Mouse (Mus musculus): Measurements from ENCODE around the gene Bmx. TPM values are rescaled to one million over a fixed set of nuclear protein-coding genes. Genes with fewer than 3 reads are reported as not detected.
A peak's percentile ranks its signal among the peaks of the same experiment; 100 is the strongest.

Bmx gene
- polyA plus RNA-seq, 1 experiment = 1.6 TPM

- no peak overlapping the region for H3K4me3 ChIP-seq (ENCODE audit: insufficient read depth, low read length)
- TF ChIP-seq CTCF (IDR thresholded peaks at IDR 0.05; ENCODE audit: extremely low read depth, insufficient read depth, low read length) (peak; percentile 28; the same call in 1 of the 2 replicates), POLR2A (IDR thresholded peaks at IDR 0.05; ENCODE audit: extremely low read depth, insufficient read depth, low read length) (no peak)
- H3K27ac ChIP-seq (ENCODE audit: insufficient read depth, low read length) = no peak overlapping the region
- H3K4me1 ChIP-seq (ENCODE audit: control insufficient read depth, insufficient read depth, low read length) = no peaks in the 10 kb centered on the region
Measured at GRCm38 (mm10) chrX:164179746-164180145, 78.2 kb downstream of the Bmx start.

- no peaks in the 10 kb centered on the region for H3K4me1 ChIP-seq (ENCODE audit: control insufficient read depth, insufficient read depth, low read length)
- no peak for TF ChIP-seq POLR2A (IDR thresholded peaks at IDR 0.05; ENCODE audit: extremely low read depth, insufficient read depth, low read length)
- TF ChIP-seq CTCF (IDR thresholded peaks at IDR 0.05; ENCODE audit: extremely low read depth, insufficient read depth, low read length) = no peak
Measured at GRCm38 (mm10) chrX:164178856-164179255, 79.1 kb downstream of the Bmx start.

GRCm38 (mm10) chrX:164175780-164176179, 82.2 kb downstream of the Bmx start:
- Histone ChIP-seq H3K4me3 (ENCODE audit: insufficient read depth, low read length) (no peak overlapping the region), H3K4me1 (ENCODE audit: control insufficient read depth, insufficient read depth, low read length) (no peaks in the 10 kb centered on the region), H3K27ac (ENCODE audit: insufficient read depth, low read length) (no peak overlapping the region; the same call in 1 of the 2 replicates)
- TF ChIP-seq POLR2A (IDR thresholded peaks at IDR 0.05; ENCODE audit: extremely low read depth, insufficient read depth, low read length) (no peak), CTCF (IDR thresholded peaks at IDR 0.05; ENCODE audit: extremely low read depth, insufficient read depth, low read length) (no peak)

More at GRCm38 (mm10) chrX:164178856-164179255, 79.1 kb downstream of the Bmx start:
- H3K27ac ChIP-seq (ENCODE audit: insufficient read depth, low read length) = no peak overlapping the region
- H3K4me3 ChIP-seq (ENCODE audit: insufficient read depth, low read length) = no peak overlapping the region

GRCm38 (mm10) chrX:164175311-164175710, 82.7 kb downstream of the Bmx start:
- Histone ChIP-seq H3K27ac (ENCODE audit: insufficient read depth, low read length) (no peak overlapping the region), H3K4me1 (ENCODE audit: control insufficient read depth, insufficient read depth, low read length) (no peaks in the 10 kb centered on the region), H3K4me3 (ENCODE audit: insufficient read depth, low read length) (no peak overlapping the region)
- TF ChIP-seq CTCF (IDR thresholded peaks at IDR 0.05; ENCODE audit: extremely low read depth, insufficient read depth, low read length) (no peak), POLR2A (IDR thresholded peaks at IDR 0.05; ENCODE audit: extremely low read depth, insufficient read depth, low read length) (no peak)

DNA sequence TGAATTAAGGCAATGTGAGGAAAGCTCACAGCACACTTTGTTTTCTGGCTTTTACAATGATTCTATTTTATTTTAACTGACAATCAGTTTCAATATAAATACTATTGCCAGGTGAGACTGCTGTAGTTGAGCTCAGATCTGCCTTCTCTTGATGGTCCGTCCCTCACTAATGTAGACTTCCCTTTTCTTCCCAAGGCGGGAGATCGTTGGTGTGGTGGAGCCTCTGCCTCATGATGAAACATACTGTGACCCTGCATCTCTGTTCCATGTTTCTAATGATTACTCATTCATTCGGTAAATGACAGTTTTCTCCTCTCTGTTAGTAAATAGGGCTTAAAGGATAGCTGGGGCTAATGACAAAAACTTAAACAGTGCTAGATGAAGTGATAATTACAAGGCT, 84.1 kb downstream of the Bmx start:
- Histone ChIP-seq H3K4me3 (ENCODE audit: insufficient read depth, low read length) (no peak overlapping the region), H3K27ac (ENCODE audit: insufficient read depth, low read length) (no peak overlapping the region), H3K4me1 (ENCODE audit: control insufficient read depth, insufficient read depth, low read length) (no peaks in the 10 kb centered on the region)
- TF ChIP-seq POLR2A (IDR thresholded peaks at IDR 0.05; ENCODE audit: extremely low read depth, insufficient read depth, low read length) = no peak
- no peak for TF ChIP-seq CTCF (IDR thresholded peaks at IDR 0.05; ENCODE audit: extremely low read depth, insufficient read depth, low read length)

DNA sequence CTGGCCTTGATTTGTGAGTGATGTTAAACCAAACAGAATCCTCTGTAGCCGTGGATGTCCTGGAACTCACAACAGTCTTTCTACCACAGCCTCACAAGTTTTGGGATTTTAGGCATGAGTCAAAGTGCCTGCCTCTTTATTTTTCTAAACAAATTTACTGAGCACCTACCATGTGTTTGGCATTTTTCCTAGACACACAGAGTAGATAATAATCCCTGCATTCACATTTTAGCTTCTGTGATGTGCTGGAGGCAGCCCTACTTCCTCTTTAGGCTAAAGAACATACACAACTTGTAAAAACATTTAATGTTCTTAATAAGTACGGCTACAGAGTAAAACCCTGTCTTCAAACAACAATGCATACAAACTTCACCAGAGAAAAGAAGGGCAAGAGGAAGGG, 87.0 kb downstream of the Bmx start:
- H3K4me3 ChIP-seq (ENCODE audit: insufficient read depth, low read length) = no peak overlapping the region
- TF ChIP-seq CTCF (IDR thresholded peaks at IDR 0.05; ENCODE audit: extremely low read depth, insufficient read depth, low read length) (no peak), POLR2A (IDR thresholded peaks at IDR 0.05; ENCODE audit: extremely low read depth, insufficient read depth, low read length) (no peak)
- H3K4me1 ChIP-seq (ENCODE audit: control insufficient read depth, insufficient read depth, low read length) = no peaks in the 10 kb centered on the region
- H3K27ac ChIP-seq (ENCODE audit: insufficient read depth, low read length) = no peak overlapping the region

- TF ChIP-seq CTCF (IDR thresholded peaks at IDR 0.05; ENCODE audit: extremely low read depth, insufficient read depth, low read length) = no peak
- no peak for TF ChIP-seq POLR2A (IDR thresholded peaks at IDR 0.05; ENCODE audit: extremely low read depth, insufficient read depth, low read length)
Measured at GRCm38 (mm10) chrX:164164681-164165080, 93.3 kb downstream of the Bmx start.

DNA sequence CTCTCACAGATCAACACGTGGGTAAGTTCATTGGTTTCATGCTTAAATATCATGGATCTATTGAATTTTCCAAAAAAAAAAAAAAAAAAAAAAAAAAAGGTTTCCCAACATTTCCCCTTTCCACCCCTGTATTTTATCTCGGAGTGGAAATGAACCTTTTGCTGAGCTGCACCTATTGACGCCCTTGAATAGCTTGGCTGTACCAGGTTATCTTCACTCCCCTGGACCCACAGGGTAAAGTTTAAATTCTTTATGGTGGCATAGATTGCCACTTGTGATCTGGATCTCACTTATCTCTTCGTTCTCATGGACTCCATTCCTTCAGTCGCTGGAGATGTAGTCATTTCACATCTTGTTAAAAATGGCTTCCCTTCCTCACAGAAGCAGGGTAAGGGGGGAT, 103.4 kb downstream of the Bmx start:
- TF ChIP-seq POLR2A (IDR thresholded peaks at IDR 0.05; ENCODE audit: extremely low read depth, insufficient read depth, low read length) = no peak
- no peak for TF ChIP-seq CTCF (IDR thresholded peaks at IDR 0.05; ENCODE audit: extremely low read depth, insufficient read depth, low read length)
- no peaks in the 10 kb centered on the region for H3K4me1 ChIP-seq (ENCODE audit: control insufficient read depth, insufficient read depth, low read length)
- H3K4me3 ChIP-seq (ENCODE audit: insufficient read depth, low read length) = no peak overlapping the region
- H3K27ac ChIP-seq (ENCODE audit: insufficient read depth, low read length) = no peak overlapping the region

More at GRCm38 (mm10) chrX:164164681-164165080, 93.3 kb downstream of the Bmx start:
- H3K27ac ChIP-seq (ENCODE audit: insufficient read depth, low read length) = no peak overlapping the region
- H3K4me3 ChIP-seq (ENCODE audit: insufficient read depth, low read length) = no peak overlapping the region
- no peaks in the 10 kb centered on the region for H3K4me1 ChIP-seq (ENCODE audit: control insufficient read depth, insufficient read depth, low read length)

- H3K4me1 ChIP-seq (ENCODE audit: control insufficient read depth, insufficient read depth, low read length) = no peaks in the 10 kb centered on the region
- no peak overlapping the region for H3K27ac ChIP-seq (ENCODE audit: insufficient read depth, low read length)
- no peak for TF ChIP-seq CTCF (IDR thresholded peaks at IDR 0.05; ENCODE audit: extremely low read depth, insufficient read depth, low read length)
- no peak for TF ChIP-seq POLR2A (IDR thresholded peaks at IDR 0.05; ENCODE audit: extremely low read depth, insufficient read depth, low read length)
- no peak overlapping the region for H3K4me3 ChIP-seq (ENCODE audit: insufficient read depth, low read length)
Measured at GRCm38 (mm10) chrX:164153606-164154005, 104.4 kb downstream of the Bmx start.

- H3K27ac ChIP-seq (ENCODE audit: insufficient read depth, low read length) = no peak overlapping the region
- H3K4me3 ChIP-seq (ENCODE audit: insufficient read depth, low read length) = no peak overlapping the region
- no peaks in the 10 kb centered on the region for H3K4me1 ChIP-seq (ENCODE audit: control insufficient read depth, insufficient read depth, low read length)
- TF ChIP-seq CTCF (IDR thresholded peaks at IDR 0.05; ENCODE audit: extremely low read depth, insufficient read depth, low read length) (no peak), POLR2A (IDR thresholded peaks at IDR 0.05; ENCODE audit: extremely low read depth, insufficient read depth, low read length) (no peak)
Measured at GRCm38 (mm10) chrX:164152703-164153102, 105.3 kb downstream of the Bmx start.
